Mouse (Mus musculus) megakaryocyte, embryonic 14.5 days (primary cell): ENCODE data around the gene Pdzrn3. TPM values are rescaled to one million over a fixed set of nuclear protein-coding genes. Genes with fewer than 3 reads are reported as not detected.

Experiments
- H3K27me3 ChIP-seq: replicated peaks from 2 replicates; pipeline ENCODE3; 2012; ENCODE audit warnings: inconsistent platforms
- H3K36me3 ChIP-seq: replicated peaks from 2 replicates; pipeline ENCODE3; 2012; ENCODE audit warnings: low read length, inconsistent platforms, mixed read lengths
- H3K4me1 ChIP-seq: 2 replicates; pipeline ENCODE4 v1.6.1; 2012; ENCODE audit warnings: inconsistent platforms
- H3K4me3 ChIP-seq: replicated peaks from 2 replicates; pipeline ENCODE3; 2012; ENCODE audit warnings: moderate library complexity, mild to moderate bottlenecking, inconsistent platforms
- H3K9me3 ChIP-seq: 2 replicates; pipeline ENCODE4 v1.6.1; 2012; ENCODE audit warnings: inconsistent platforms
- FLI1 ChIP-seq: IDR thresholded peaks from 2 replicates; pipeline ENCODE4 v1.6.1; 2012; ENCODE audit warnings: low read length, inconsistent platforms, mixed read lengths
- GATA1 ChIP-seq: IDR thresholded peaks from 3 replicates; pipeline ENCODE4 v1.6.1; 2012; ENCODE audit warnings: mixed read lengths, low read length, inconsistent platforms, borderline replicate concordance
- polyA plus RNA-seq: library from polyadenylated mRNA; stranded (reverse); fragments of >175 nt; gene quantifications from 2 replicates; pipeline ENCODE4 v1.2.3, GENCODE M21; 2012; ENCODE audit warnings: low replicate concordance; ENCODE audit not compliant: insufficient read depth

The Pdzrn3 gene
- polyA plus RNA-seq, 1 experiment: not detected

DNA sequence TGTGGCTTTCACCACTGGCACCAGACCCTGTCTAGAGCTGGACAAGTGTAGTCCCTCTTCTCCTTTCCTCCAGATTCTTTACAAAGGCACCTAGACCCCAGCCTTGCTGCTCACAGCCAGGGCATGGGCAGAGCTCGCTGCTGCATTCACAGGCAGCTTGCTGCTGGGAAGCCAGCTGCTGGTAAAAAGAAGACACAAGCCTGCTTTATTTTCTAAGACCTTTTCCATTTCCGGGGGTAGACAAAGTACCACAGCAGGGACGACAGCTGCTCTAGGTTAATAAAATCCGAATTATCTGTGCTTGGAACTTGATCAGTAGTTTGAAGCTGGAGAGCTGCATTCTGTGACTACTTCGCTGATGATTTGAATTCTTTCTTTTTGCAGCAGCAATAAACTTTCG is 59.2 kb downstream of the Pdzrn3 start:
- no peak overlapping the region for H3K4me3 ChIP-seq
- H3K4me1 ChIP-seq: no peaks in the 10 kb centered on the region
- no peaks in the 10 kb centered on the region for H3K27me3 ChIP-seq
- TF ChIP-seq FLI1 (no peak), GATA1 (no peak)
- peaks cover 3% of the 10 kb centered on the region for H3K9me3 ChIP-seq
- no peaks in the 10 kb centered on the region for H3K36me3 ChIP-seq

DNA sequence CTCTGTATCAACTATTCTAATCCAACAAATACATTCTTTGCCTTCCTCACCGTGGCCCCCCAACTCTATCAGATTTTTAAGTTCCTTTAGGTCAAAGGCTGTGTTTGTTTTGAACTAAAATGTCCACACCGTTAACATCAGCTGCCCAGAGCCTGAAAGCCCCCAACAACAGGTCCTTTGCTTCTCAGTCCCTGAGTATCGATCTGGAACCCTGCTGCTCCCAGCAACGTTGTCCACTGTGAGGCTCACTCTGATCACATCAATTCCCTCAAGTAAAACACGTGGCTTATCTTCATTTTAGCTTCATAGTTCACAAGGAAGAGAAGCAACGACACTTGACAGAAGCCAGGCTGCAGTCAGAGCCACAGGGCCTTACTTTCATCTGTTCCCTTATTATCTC is 66.3 kb downstream of the Pdzrn3 start:
- H3K27me3 ChIP-seq: no peaks in the 10 kb centered on the region
- H3K36me3 ChIP-seq: no peaks in the 10 kb centered on the region
- TF ChIP-seq GATA1 (no peak), FLI1 (no peak)
- H3K9me3 ChIP-seq: peaks cover 3% of the 10 kb centered on the region; the same call in 1 of the 2 replicates
- H3K4me3 ChIP-seq: no peak overlapping the region
- H3K4me1 ChIP-seq: no peaks in the 10 kb centered on the region

DNA sequence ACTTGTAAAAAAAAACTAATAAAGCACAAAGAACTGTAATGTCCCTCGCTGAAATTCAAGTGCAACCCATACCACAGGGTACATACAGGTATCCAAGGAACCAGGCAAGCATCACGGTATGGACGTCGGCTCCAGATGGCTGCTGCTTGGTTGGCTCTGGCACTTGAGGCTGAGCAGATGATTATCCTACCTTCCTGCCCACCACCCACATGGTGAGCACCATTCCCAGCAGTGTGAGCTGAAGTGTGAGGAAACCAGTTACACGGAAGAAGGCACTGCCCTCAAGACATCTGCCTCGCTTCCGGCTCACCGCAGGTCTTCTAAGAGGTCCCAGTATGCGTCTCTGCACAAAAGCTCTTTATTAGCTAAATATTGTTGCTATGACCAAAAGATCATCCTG is 67.2 kb downstream of the Pdzrn3 start:
- no peaks in the 10 kb centered on the region for H3K27me3 ChIP-seq
- H3K4me3 ChIP-seq: peak overlapping the region; percentile 65
- H3K9me3 ChIP-seq: peaks cover 3% of the 10 kb centered on the region; the same call in 1 of the 2 replicates
- TF ChIP-seq GATA1 (no peak), FLI1 (no peak)
- H3K36me3 ChIP-seq: no peaks in the 10 kb centered on the region
- no peaks in the 10 kb centered on the region for H3K4me1 ChIP-seq

DNA sequence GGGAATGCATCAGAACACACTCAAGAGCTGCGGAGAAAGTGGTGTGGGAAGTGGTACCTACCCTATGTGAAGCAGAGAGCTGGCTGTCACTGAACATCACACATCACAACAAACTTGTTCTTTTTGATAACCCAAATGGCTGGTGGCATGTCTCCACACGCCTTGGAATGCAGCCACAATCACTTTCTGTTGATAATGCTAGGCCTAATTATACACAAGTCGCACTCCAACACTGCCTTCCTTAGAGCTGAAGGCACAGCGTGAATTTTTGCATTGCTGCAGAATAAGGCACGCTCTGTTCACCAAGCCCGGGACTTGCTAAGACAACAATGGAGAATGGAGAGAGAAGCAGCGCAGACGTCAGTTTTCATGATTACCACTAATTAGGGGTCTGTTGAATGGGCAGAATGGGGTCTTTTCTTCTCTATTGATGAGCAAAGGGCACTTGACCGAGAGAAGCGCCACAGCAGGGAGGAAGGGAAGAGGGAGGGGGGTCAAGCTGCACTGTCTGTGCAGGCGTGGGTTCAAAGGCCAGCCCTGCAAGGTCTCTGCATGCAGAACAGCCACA is 69.6 kb downstream of the Pdzrn3 start:
- no peak overlapping the region for H3K4me3 ChIP-seq
- H3K36me3 ChIP-seq: no peaks in the 10 kb centered on the region
- peaks cover 3% of the 10 kb centered on the region; the same call in 1 of the 2 replicates for H3K9me3 ChIP-seq
- TF ChIP-seq GATA1: no peak
- no peak for TF ChIP-seq FLI1
- no peaks in the 10 kb centered on the region for H3K27me3 ChIP-seq
- no peaks in the 10 kb centered on the region for H3K4me1 ChIP-seq

- Histone ChIP-seq H3K36me3 (no peaks in the 10 kb centered on the region), H3K27me3 (no peaks in the 10 kb centered on the region), H3K4me3 (no peak overlapping the region), H3K4me1 (no peaks in the 10 kb centered on the region), H3K9me3 (peaks cover 3% of the 10 kb centered on the region; the same call in 1 of the 2 replicates)
- TF ChIP-seq FLI1 (no peak), GATA1 (no peak)
Measured at GRCm38 (mm10) chr6:101306834-101307233, 70.9 kb downstream of the Pdzrn3 start.

GRCm38 (mm10) chr6:101305543-101305942 is 72.2 kb downstream of the Pdzrn3 start:
- no peak overlapping the region for H3K4me3 ChIP-seq
- H3K36me3 ChIP-seq: no peaks in the 10 kb centered on the region
- no peaks in the 10 kb centered on the region for H3K27me3 ChIP-seq
- no peak for TF ChIP-seq GATA1
- TF ChIP-seq FLI1: no peak
- peaks cover 1% of the 10 kb centered on the region; the same call in 1 of the 2 replicates for H3K9me3 ChIP-seq
- no peaks in the 10 kb centered on the region for H3K4me1 ChIP-seq

- TF ChIP-seq FLI1 (no peak), GATA1 (no peak)
- no peaks in the 10 kb centered on the region for H3K36me3 ChIP-seq
- no peaks in the 10 kb centered on the region; the same call in 1 of the 2 replicates for H3K9me3 ChIP-seq
- H3K4me1 ChIP-seq: no peaks in the 10 kb centered on the region
- H3K4me3 ChIP-seq: no peak overlapping the region
- no peaks in the 10 kb centered on the region for H3K27me3 ChIP-seq
Measured at GRCm38 (mm10) chr6:101303959-101304738, 73.5 kb downstream of the Pdzrn3 start.

GRCm38 (mm10) chr6:101303501-101303900 is 74.2 kb downstream of the Pdzrn3 start:
- TF ChIP-seq FLI1: no peak
- TF ChIP-seq GATA1: no peak
- Histone ChIP-seq H3K9me3 (no peaks in the 10 kb centered on the region; the same call in 1 of the 2 replicates), H3K4me1 (no peaks in the 10 kb centered on the region), H3K36me3 (no peaks in the 10 kb centered on the region), H3K4me3 (no peak overlapping the region), H3K27me3 (no peaks in the 10 kb centered on the region)

GRCm38 (mm10) chr6:101301154-101301553 is 76.5 kb downstream of the Pdzrn3 start:
- no peaks in the 10 kb centered on the region for H3K4me1 ChIP-seq
- peaks cover 2% of the 10 kb centered on the region; the same call in 1 of the 2 replicates for H3K9me3 ChIP-seq
- no peaks in the 10 kb centered on the region for H3K36me3 ChIP-seq
- H3K4me3 ChIP-seq: no peak overlapping the region
- no peaks in the 10 kb centered on the region for H3K27me3 ChIP-seq
- TF ChIP-seq FLI1: no peak
- TF ChIP-seq GATA1: no peak

DNA sequence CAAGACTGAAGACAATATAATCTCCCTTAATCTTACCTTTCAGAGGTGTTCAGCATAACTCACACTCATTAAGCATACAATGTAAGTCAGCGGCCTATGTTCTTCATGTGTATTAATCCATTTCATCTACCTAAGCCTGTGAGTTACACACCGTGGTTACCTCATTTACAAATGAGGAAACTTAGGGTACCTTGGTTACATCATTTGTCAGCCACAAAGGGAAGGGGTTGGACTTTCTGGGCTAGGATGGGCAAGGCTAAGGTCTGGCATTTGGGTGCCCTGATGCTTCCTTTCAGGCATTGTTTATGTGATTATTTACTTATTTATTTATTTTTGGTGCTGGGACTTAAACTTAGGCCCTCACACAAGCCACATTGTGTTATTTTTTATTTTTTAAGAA is 78.3 kb downstream of the Pdzrn3 start:
- Histone ChIP-seq H3K36me3 (no peaks in the 10 kb centered on the region), H3K9me3 (peaks cover 2% of the 10 kb centered on the region; the same call in 1 of the 2 replicates), H3K4me3 (no peak overlapping the region), H3K4me1 (no peaks in the 10 kb centered on the region), H3K27me3 (no peaks in the 10 kb centered on the region)
- TF ChIP-seq FLI1 (no peak), GATA1 (no peak)
